Mouse (Mus musculus) gonadal fat pad, adult 2 months (tissue): ENCODE data around the gene Anks6. TPM values are rescaled to one million over a fixed set of nuclear protein-coding genes. Genes with fewer than 3 reads are reported as not detected.

ENCODE experiments used
- DNase-seq: peaks from one replicate; pipeline ENCODE4 v3.0.0-alpha.2; 2012; ENCODE audit warnings: low read depth
- polyA plus RNA-seq: library from polyadenylated mRNA; depleted of rRNA; stranded (reverse); fragments of >200 nt; gene quantifications from 2 replicates; pipeline ENCODE4 v1.2.3, GENCODE M21; 2012; rRNA removed

Gene Anks6
- polyA plus RNA-seq, 1 experiment: 10.8 TPM

DNA sequence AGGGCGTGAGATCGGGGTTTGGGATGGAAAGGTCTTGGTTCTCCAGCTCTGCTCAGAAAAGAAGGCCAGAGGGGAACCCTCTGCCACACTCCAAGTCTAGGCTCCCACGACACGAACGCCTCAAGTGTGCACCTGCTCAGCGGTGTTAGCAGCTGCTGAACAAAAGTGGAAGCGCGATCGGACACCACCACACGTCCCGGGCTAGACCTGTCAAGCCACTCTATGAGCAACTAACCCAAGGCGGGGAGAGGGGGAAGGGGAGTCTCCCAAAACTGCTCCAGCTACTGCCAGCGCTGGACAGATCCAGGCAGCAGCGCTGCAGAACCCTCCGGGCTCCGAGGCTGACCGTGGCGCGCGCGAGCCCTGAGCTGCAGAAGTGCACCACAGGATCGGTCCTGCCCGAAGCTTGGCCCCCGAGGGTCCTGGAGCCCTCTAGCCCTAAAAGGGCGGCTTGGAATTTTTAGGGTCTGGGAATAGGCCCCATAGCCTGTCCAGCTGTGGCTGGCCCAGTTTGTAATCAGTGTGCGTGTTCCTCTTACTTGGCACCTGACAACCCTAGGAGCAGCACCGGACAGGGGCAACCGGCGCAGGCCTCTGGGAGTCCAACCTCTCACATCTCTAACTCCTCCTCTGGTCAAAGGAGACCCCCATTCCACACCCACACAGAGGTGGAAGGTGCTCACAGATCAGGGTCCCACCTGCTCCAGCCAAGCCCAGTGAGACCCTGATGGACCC is 66.8 kb downstream of the Anks6 start:
- DNase-seq: no peak

DNA sequence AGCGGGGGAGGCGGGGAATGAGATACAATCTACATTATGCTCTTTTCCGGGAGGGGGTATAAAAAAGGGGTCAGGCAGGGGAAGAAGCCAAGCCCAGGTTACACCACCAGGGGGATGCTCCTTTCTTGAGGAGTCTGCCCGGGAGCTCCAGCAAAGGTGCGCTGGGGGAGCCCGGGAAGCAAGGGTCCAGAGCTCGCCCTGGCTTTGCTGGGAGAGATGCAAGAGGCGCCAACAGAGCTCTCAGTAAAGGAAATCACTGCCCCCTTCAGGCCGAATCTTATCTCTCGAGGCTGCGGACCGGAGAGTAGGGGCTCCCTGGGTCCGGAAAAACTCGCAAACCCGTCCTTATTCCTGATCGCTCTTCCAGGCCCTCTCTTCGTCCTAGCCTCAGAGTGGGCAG is 67.4 kb downstream of the Anks6 start:
- DNase-seq: no peak

DNA sequence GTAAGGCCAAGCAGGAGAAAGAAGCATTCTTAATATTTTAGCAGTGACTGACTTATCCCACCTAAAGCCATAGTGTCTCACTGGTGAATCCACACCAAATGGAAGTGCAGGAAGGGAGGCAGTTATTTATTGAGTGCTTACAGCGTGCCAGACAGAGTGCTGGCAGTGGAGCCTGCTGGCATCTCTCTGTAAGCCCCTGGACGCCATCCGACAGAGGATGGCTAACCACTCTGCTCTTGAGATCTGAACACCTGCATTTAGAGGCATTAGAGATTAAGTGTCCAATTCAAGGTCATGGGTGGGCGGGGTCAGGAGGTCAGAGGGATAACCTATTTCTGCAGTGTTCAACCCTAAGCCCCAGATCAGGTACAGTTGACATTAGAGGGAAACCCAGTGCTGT is 68.4 kb downstream of the Anks6 start:
- no peak for DNase-seq

DNA sequence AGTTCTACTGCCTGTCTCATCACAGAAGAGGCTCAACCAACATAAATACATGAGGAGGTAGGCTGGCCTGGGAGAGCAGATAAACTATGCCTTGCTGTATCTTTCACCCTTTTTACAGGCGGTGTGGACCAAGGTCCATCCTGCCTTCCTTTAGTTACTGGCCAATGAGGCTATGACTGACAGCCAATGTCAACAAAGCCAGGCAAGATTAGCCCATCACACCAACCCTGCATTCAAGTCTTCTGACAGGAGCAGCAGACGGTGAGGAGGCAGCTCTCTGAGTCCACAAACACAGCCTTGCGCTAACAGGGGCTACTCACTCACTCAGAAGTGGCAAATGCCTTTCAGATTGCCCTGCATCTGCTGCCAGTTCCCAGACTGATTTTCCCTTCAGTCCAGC is 69.0 kb downstream of the Anks6 start:
- DNase-seq: no peak

DNA sequence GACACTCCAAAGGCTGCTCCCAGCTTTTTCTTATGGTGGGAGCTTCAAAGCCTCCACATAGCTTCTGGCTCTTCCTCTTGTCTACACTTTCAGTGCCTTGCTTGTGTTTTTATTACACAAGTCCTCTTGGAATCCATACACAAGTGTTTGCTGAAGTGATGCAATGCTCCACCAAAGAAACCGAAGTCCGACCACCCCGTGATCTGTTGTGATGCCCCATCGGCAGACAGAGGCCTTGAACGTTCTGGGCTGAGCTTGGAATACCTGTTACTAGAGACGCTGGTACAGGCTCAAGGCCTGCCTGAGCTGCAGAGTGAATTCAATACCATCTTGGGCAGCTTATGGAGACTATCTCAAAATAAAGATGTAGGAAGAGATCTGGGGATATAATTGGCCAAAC is 69.4 kb downstream of the Anks6 start:
- DNase-seq: no peak

DNA sequence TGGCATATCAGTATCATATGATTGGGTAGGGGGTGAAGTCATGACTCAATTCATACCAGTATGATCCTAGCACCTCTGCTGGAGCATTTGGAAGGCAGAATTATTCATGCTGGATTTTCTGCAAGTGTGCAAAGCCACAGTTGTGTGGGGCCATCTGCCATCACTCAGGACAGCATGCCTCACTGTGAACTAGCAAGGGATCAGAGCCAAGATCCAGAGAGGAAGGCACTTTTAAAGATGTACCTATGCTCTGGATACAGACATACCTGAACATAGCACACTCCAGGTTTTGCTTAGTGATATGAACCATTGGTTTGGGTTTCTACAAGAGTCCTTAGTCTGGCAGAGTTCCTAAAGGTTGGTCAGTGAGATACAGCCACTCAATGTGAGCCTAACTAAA is 71.2 kb downstream of the Anks6 start:
- no peak for DNase-seq

DNA sequence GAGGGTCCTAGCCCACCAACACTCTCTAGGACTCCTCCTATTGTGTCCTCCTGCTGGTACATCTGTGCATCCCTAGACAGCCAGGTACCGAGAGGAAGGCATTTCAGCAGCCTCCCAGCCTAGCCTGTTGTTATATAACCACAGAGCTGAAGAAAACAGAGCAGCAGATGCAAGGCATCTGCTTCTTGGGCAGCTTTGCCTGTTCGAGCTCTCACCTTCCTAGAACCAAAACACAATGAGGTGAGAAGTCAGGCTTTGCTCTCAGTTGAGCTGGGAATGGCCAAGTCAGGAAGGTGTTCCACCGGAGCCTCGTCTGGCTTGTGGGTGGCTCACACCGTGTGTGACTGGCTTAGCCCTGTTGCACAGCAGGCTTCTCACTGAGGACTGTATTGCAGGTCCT is 74.3 kb downstream of the Anks6 start:
- no peak for DNase-seq

DNA sequence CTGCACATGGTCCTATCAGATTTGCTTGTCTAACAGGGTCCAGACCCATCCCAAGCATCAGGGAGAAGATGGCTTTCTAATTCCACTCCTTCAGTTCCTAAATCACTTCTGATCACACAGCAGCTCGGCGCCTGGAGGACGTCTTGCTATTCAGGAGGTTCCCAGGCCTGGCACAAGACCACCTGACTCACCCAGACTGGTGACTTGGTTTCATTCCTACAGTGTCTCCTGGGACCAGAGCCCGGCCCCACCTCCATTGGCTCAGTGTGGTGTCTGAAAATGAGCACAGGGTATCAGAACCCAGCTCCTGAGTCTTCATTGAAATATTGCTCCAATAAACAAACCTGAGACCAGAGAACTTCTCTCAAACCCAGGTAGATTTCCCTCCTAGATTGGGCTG is 75.1 kb downstream of the Anks6 start:
- DNase-seq: no peak

DNA sequence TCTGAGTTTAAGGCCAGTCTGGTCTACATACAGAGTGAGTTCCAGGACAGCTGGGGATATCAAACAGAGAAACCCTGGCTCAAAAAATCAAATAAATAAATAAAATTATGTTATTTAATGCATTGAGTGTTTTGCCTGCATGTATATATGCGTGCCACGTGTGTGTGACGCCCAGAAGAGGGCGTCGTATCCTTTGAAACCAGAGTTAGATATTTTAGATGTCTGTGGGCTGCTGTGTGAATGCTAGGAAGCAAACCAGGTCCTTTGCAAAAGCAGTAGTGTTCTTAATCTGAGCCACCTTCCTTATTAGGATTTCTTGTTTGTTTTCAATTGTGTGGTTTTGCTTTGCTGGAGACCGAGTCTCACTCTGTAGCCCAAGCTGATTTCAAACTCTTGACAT is 78.9 kb downstream of the Anks6 start:
- no peak for DNase-seq

DNA sequence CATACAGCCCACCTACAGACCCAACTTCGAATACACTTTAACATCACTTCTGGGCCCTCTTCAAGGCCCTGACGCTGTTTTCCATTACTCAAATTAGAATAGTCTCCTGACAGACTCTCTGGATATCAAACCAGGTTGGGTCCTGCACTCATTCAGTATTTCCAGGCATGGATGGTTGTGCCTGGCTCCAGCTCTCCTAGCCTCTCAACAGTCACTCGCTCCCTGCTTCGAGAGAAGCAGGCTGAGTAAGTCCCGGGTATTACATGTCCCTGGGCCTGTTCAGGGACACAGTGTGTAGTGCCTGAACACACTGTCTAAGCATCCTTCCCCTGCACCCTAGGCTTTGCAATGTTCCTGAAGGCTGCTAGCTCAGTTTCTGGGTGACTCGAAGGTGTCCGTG is 80.1 kb downstream of the Anks6 start:
- no peak for DNase-seq

DNA sequence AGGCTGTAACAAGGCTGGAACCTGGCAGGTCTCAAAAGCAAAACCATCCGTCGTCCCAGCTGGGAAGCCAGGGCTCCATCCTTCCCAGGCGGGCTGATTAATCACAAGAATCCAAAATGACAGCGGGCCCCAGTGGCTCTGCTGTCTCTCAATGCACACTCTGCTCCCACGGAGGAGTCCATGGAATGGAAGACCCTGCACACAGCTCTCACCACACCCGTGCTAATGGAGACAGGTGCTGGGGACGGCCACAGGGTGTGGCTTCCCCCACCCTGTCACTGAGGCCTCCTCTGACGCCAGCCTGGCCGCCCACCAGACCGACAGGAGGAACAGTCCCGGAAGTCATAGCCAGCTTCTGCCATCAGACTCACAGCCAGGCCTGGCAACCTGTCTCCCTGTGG is 80.6 kb downstream of the Anks6 start:
- DNase-seq: no peak

DNA sequence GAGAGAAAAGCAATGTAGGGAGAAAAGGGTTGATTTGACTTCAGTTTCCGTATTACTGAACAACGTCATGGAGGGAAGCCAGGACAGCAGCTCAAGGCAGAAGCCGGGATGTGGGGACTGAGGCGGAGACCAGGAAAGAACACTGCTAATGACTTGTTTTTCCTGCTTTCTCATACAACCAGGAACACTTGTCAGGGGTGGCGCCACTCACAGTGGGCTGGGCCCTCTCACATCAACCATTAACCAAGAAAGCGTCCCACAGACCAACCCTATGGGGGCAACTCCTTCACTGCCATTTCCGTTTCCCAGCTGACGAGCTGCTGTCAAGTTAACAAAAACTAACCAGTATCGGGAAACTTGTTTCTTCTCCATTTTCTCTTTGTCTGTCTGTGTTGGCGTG is 83.9 kb downstream of the Anks6 start:
- no peak for DNase-seq

DNA sequence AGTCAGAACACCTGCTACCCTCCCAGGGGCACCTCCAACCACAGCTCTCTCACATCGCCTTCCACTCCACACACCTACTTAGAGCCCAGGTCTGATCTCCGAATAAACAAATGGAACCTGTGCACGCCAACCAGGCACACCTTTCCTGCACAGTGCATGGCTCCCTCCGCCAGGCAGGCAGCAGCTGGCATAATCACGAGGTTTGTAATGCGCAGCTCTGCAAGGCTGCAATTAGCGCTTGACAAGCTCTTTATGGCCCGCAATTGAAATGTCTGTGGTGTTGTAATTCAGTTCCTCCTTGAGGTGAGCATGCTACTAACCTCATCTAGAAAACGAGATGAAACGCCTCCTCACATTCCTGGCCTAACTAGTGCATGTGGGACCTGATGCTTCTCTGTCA is 89.2 kb downstream of the Anks6 start:
- DNase-seq: no peak

DNA sequence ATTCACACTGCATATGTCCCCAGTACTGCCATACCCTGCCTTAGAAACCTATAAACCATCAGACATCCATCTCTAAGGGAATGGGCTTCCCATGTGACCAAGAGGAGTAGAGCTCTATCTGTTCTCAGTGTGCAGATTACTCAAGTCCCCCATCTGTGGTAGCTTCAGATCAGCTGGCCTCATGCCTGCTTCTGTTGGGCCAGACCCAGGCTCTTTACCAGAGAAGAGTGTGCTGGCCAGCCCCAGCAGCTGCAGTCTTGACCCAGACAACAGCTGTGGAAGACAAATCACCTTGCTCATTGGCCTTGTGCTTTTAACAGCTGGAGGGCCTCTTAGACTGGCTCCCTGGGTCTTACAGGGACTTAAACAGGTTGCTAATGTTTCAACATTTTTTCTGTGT is 90.7 kb downstream of the Anks6 start:
- no peak for DNase-seq

Other genes with a start within 250 kb of the Anks6 start
- 0.38 and 0.51 TPM in 2 replicates for gene Gabbr2, start 65.6 kb downstream of the Anks6 start, polyA plus RNA-seq
- gene Galnt12, start 34.5 kb upstream of the Anks6 start, polyA plus RNA-seq: 34.0 and 53.1 TPM in 2 replicates
- gene Col15a1, start 150.7 kb upstream of the Anks6 start, polyA plus RNA-seq: 217 and 360 TPM in 2 replicates